Mouse (Mus musculus): Measurements from ENCODE around the gene Klra3.
"Not testable (repeated sequence)": the region's sequence is repeated elsewhere in the genome, so short reads cannot be mapped to it uniquely, and the experiment has no call there.

Gene Klra3

DNA sequence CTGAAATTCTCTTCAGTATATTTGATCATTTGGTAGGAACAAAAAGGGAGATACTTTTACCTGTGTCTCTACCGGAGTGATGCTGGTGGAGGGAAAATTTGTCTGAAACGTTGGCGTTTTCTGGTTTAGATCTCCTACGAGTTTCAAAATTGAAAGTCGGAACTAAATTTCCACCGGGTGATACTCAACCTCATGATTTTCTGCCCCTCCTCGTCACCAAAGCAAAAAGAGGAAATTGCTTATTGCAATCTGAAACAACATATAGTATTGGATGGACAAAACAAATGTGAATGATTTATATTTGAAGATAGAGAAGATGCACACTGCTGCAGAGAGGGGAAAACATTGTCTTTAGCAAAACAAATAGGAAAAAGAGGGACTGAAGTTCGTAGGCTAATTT lies at the start of gene Klra3:
Gene Klra3, minus strand, starts transcription at position 164 of the 400 bp plus-strand sequence.
- DNase-seq (ENCODE audit: extremely low read depth, insufficient read length, low spot score) = no peak

DNA sequence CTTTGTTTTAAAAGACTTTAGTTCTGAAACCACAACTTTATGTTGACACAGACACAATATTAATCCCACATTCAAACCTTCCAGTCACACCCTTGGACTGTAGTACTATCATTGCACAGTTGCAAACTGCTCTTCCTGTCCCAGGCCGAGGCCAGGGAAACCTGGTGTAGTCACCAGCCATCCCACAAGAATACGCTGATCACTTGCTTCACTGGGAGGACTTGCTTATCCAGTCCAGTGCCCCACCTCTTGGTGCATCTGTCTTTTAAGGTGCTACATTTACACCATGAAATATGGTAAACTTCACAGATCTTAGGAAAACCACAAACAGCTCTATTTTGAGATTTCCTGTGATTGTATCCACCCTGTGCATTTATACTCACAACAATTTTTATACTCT lies 49.4 kb upstream of the Klra3 start, which contains the start of gene Klra1:
Gene Klra1, minus strand, starts transcription at position 125 of the 400 bp plus-strand sequence.
- no peak for DNase-seq (ENCODE audit: extremely low read depth, insufficient read length, low spot score)

DNA sequence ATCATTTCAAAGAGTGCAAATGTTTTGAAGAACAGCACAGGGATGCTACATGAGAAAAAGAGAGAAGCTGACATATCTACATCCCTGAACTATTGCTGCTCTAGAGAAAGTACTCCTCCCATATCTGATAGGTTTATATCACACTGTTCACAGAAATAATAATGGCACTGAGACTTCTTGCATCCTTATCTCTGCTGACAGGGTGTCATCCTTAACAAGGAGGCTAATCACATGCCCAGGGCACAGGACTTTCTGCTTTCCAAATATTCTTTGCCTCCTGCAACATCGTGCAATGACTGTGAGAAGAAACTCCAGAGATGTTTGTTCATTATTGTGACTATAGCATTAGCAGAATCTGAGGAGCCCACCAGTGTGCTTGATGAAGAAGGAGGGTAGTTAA lies 48.4 kb upstream of the Klra3 start:
- no peak for DNase-seq (ENCODE audit: extremely low read depth, insufficient read length, low spot score)

DNA sequence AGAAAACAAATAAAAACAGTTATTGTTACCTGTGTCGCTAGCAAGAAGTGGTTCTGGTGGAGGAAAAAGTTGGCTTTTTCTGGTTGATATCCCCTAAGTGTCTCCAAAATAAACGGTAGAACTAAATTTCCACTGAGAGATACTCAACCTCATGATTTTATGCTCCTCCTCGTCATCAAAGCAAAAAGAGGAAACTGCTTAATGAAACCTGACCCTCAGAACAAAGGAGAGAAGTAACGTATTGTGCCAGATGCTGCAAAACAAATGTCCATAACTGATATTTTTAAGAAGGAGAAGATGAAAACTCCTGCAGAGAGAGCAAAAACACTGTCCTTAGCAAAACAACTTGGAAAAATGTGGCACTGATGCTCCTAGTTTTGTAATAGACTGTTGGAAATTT lies 45.0 kb upstream of the Klra3 start:
- no peak for DNase-seq (ENCODE audit: extremely low read depth, insufficient read length, low spot score)

DNA sequence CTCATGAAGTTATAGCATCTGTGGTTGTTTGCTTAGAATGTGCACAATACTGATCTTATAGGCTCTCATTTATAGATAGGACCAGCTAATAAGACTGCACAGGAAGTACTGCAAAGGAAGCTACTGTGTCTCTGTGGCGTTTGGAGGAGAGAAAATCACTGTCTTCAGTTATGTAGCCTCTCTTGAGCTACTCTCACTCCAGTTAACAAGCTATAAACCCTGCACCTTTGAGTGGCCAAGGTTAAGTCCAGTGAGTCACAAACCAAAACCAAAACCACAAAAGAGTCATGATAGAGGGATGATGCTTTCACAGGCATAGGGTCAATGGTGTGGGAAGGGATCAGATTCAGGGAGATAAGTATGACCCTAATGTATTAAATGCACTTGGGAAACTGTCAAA lies 8.0 kb upstream of the Klra3 start:
- not testable (repeated sequence) for DNase-seq (ENCODE audit: extremely low read depth, insufficient read length, low spot score)

DNA sequence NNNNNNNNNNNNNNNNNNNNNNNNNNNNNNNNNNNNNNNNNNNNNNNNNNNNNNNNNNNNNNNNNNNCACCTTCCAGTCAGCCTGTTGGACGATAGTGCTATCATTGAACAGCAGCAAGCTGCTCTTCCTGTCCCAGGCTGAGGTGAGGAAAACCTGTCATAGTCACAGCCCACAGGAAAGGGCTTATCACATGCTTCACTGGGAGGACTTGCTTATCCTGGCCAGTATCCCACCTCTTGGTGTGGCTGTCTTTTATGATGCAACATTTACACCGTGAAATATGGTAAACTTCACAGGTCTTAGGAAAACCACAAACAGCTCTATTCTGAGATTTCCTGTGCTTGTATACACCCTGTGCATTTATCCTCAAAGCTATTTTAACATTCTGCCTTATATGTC lies 4.6 kb upstream of the Klra3 start:
- not testable (repeated sequence) for DNase-seq (ENCODE audit: extremely low read depth, insufficient read length, low spot score)

DNA sequence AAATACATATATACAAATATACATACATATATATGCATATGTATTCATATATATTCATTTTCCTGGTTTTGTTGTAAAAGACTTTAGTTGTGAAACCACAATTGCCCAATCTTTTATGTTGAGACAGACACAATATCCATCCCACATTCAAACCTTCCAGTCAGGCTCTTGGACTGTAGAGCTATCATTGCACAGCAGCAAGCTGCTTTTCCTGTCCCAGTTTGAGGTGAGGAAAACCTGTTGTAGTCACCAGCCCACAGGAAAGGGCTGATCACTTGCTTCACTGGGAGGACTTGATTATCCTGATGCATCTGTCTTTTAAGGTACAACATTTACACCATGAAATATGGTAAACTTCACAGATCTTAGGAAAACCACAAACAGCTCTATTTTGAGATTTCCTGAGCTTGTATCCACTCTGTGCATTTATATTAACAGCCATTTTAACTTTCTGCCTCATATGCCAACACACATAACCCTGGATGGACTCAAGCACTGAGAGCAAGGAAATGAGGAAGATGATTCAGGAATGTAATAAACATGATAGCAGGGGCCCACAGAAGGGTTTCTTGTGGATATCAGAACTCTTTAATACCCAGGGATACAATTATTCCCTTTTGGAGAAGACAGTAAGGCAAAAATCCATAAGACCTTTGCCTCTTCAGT lies 49.3 kb downstream of the Klra3 start:
- DNase-seq (ENCODE audit: extremely low read depth, insufficient read length, low spot score) = no peak

DNA sequence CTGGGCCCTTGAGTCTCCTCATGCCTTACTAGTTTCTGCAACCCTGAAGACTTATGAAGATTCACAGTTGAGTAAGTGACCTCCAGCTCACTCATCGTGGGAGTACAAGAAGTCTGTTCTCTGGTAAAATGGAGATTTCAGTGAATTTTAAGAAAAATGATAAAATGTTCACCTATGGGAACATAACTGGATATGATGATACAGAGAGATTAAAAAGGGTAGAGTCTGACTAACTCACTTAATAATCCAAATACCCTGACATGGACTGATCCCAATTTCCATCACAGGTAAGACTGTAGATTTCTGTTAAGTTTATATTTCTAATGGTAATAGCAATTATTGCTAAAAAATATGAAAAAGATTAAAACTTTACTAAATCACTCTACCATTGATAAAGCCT lies 55.5 kb downstream of the Klra3 start, which contains the start of gene Klra10:
Gene Klra10, minus strand, starts transcription at position 101 of the 400 bp plus-strand sequence.
- not testable (repeated sequence) for DNase-seq (ENCODE audit: extremely low read depth, insufficient read length, low spot score)

Data from 3134 (cell line).